Mouse (Mus musculus) CD4-positive, CD25-positive, alpha-beta regulatory T cell, adult 9 weeks (primary cell): ENCODE measurements around the gene Olfr313. TPM values are rescaled to one million over a fixed set of nuclear protein-coding genes. Genes with fewer than 3 reads are reported as not detected.

Experiments
- polyA plus RNA-seq: library from polyadenylated mRNA; unstranded; fragments of 100-300 nt; shearing (Covaris generic); gene quantifications from one replicate; pipeline ENCODE4 v1.2.1, GENCODE M21; 2017

Olfr313 gene
- not detected for polyA plus RNA-seq

DNA sequence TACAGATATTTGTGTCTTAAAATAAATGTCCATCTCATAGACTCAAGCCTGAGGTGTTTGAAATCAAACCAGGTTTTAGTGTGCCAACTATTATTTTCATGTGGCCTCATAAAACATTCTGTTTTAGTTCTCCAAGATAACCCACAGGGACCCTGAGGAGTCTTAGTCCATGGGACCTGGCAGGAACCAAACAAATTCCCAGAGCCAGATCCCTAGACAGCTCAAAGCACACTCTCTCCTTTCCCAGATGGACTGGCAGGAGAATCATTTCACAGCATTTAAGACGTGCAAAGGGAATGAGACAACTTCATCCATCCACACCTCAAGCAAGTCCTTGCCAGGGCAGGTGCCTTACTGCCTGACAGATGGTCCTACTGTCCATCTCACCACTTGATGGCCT is at the start of gene Olfr313:
TSS of gene Olfr313 (plus strand) at position 301 of the 400 bp plus-strand sequence.

DNA sequence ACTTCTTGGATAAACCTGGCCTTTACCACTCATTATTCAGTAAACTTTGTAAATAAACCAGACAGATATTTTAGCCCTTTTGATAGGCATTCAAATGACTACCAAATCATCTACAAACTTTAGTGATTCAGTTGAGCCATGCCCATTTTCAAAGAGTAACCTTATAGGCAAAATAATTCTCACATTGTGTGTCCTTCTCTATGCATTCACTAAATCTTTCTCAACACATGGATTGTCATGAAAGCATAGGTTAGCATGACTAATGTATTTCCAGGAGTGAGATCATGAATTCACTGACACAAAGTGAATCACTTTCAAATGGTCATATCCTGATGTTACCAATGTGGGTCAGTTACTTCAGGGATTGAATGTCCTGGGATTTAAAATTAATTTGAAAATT is 41.9 kb upstream of the Olfr313 start, which contains the start of gene Olfr315:
TSS of gene Olfr315 (plus strand) at position 301 of the 400 bp plus-strand sequence.

GRCm38 (mm10) chr11:58782480-58783089 is 32.2 kb upstream of the Olfr313 start, which contains the start of gene Olfr314:
Gene Olfr314, plus strand, starts transcription at chr11:58782952.

GRCm38 (mm10) chr11:58801558-58802228 is 13.1 kb upstream of the Olfr313 start, which contains the start of gene Fam183b:
Gene Fam183b, minus strand, starts transcription at chr11:58801960.

DNA sequence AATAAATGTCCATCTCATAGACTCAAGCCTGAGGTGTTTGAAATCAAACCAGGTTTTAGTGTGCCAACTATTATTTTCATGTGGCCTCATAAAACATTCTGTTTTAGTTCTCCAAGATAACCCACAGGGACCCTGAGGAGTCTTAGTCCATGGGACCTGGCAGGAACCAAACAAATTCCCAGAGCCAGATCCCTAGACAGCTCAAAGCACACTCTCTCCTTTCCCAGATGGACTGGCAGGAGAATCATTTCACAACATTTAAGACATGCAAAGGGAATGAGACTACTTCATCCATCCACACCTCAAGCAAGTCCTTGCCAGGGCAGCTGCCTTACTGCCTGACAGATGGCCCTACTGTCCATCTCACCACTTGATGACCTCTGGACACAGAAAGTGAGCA is 14.1 kb downstream of the Olfr313 start, which contains the start of gene Olfr312:
TSS of gene Olfr312 (plus strand) at position 301 of the 400 bp plus-strand sequence.

GRCm38 (mm10) chr11:58838951-58839350 is 24.2 kb downstream of the Olfr313 start, which contains the start of gene Olfr311:
Gene Olfr311, plus strand, starts transcription at chr11:58839251.

DNA sequence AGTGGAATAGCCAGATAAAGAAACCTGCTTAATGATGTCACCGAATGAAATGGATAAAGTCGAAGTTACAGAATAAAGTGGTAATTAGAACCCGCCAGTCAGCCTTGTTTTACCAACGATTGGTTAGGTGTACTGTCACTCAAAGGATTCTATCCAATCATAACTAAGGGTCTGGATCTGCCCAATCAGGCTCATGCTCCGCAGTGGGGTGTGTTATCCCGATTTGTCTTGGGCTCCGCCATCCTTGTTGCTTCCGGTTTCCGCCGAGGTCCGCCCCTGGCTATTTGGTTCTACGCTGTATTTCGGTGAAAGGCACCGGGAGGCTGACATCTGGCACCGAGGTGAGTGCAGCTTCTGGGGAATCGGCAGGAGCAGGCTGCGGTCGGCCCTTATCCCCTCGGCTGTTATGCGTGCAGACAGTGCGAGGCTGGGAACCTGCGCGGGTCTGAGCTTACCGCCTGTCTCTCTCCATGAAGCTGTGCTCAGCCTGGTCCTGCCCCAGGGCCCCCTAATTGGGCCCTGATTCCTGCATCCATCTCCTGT is 32.2 kb downstream of the Olfr313 start, which contains the start of gene Gm12258:
TSS of gene Gm12258 (plus strand) at position 240 of the 543 bp plus-strand sequence.

GRCm38 (mm10) chr11:58867039-58867953 is 52.5 kb downstream of the Olfr313 start, which contains the start of gene 2810021J22Rik:
Gene 2810021J22Rik, plus strand, starts transcription at chr11:58867216.

Other genes starting within 250 kb of the Olfr313 start
- gene Olfr224, start 244.4 kb upstream of the Olfr313 start, polyA plus RNA-seq: not detected
- gene Olfr325, start 237.3 kb upstream of the Olfr313 start, polyA plus RNA-seq: not detected
- not detected for gene Olfr324, start 219.9 kb upstream of the Olfr313 start, polyA plus RNA-seq
- gene 2210407C18Rik, start 198.9 kb upstream of the Olfr313 start, polyA plus RNA-seq: not detected
- gene Olfr323, start 184.5 kb upstream of the Olfr313 start, polyA plus RNA-seq: not detected
- not detected for gene Trim58, start 174.5 kb upstream of the Olfr313 start, polyA plus RNA-seq
- gene Olfr322, start 156.2 kb upstream of the Olfr313 start, polyA plus RNA-seq: not detected
- gene Olfr320, start 133.9 kb upstream of the Olfr313 start, polyA plus RNA-seq: not detected
- gene Olfr319, start 115.8 kb upstream of the Olfr313 start, polyA plus RNA-seq: not detected
- gene Olfr318, start 91.0 kb upstream of the Olfr313 start, polyA plus RNA-seq: 0.09 TPM
- gene Olfr317, start 75.8 kb upstream of the Olfr313 start, polyA plus RNA-seq: not detected
- gene Olfr316, start 62.3 kb upstream of the Olfr313 start, polyA plus RNA-seq: not detected
- not detected for gene Olfr315, start 41.8 kb upstream of the Olfr313 start, polyA plus RNA-seq
- 0.10 TPM for gene Olfr314, start 32.0 kb upstream of the Olfr313 start, polyA plus RNA-seq
- not detected for gene Fam183b, start 13.0 kb upstream of the Olfr313 start, polyA plus RNA-seq
- gene Olfr312, start 14.2 kb downstream of the Olfr313 start, polyA plus RNA-seq: not detected
- not detected for gene Olfr311, start 24.3 kb downstream of the Olfr313 start, polyA plus RNA-seq
- gene Gm12258, start 32.2 kb downstream of the Olfr313 start, polyA plus RNA-seq: 10.2 TPM
- gene 2810021J22Rik, start 52.2 kb downstream of the Olfr313 start, polyA plus RNA-seq: 14.1 TPM
- gene Zfp39, start 89.2 kb downstream of the Olfr313 start, polyA plus RNA-seq: 12.8 TPM
- not detected for gene Btnl10, start 102.9 kb downstream of the Olfr313 start, polyA plus RNA-seq
- 12.4 TPM for gene Rnf187, start 123.9 kb downstream of the Olfr313 start, polyA plus RNA-seq
- 25.7 TPM for gene Hist3h2ba, start 133.9 kb downstream of the Olfr313 start, polyA plus RNA-seq
- 18.3 TPM for gene Hist3h2a, start 139.7 kb downstream of the Olfr313 start, polyA plus RNA-seq
- 0.45 TPM for gene Trim17, start 139.7 kb downstream of the Olfr313 start, polyA plus RNA-seq
- 25.0 TPM for gene Trim11, start 163.1 kb downstream of the Olfr313 start, polyA plus RNA-seq